Mouse (Mus musculus): ENCODE measurements around the gene Pnldc1. TPM values are rescaled to one million over a fixed set of nuclear protein-coding genes. Genes with fewer than 3 reads are reported as not detected.

Gene Pnldc1
- polyA plus RNA-seq, 1 experiment from 2014 or later = 1.0 TPM

DNA sequence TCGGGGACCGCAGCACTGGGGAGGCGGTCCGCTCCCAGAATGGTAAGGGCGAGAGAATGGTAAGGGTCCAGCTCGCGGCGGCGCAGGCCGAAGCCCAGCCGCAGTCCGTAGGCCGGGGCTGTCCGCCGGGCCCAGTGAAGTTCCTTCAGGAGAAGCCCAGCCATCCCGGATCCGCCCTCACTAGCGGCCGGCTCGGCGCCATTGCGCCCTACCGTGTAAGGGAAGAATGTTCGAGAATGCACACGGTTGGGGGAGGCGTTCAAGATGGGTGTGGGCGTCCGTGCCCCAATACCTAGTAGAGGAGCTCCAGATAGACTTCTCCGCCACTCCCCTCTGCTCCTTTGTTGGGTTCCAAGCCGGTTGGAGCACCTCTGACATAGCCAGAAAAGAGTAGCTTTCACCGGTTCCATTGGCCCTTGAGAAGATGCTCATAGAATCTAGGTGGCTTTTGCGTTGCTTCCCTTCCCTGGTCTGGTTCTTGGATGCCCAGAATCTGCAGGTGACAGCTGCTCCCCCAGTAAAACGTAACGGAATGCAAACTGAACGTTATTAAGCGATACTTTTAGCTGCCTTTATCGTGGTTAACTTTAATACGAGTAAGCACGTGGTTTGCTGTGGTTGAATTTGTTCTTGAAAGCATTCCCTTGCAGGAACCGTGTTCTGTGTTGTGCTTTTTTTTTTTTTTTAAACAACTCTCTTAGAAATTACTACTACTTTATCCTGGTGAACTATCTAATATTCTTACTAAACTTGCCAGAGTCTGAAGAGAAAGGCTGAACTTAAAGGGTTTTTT, 6.8 kb upstream of the Pnldc1 start:
- no peak for DNase-seq (ENCODE audit: low spot score)
- Histone ChIP-seq H3K9me3 (ENCODE audit: control insufficient read depth, low read length) (no peaks in the 10 kb centered on the region), H3K4me2 (replicated peaks; ENCODE audit: low read depth, low read length) (peak overlapping the region; percentile 55), H3K27ac (ENCODE audit: low read depth, low read length) (peak overlapping the region; percentile 78), H3K4me1 (replicated peaks; ENCODE audit: control insufficient read depth, insufficient read depth, low read length) (no peaks in the 10 kb centered on the region), H3K9ac (ENCODE audit: low read depth, low read length) (peak overlapping the region; percentile 93), H3K36me3 (ENCODE audit: control insufficient read depth, insufficient read depth, low read length) (peaks cover 11% of the 10 kb centered on the region), H3K27me3 (ENCODE audit: control insufficient read depth, insufficient read depth, low read length) (no peaks in the 10 kb centered on the region), H3K4me3 (ENCODE audit: low read depth, low read length) (peak overlapping the region; percentile 87)
- peak; percentile 79 for ATAC-seq (ENCODE audit: low FRiP score)
- 1% methylated on average over 40 of the region's 40 CpGs for WGBS

DNA sequence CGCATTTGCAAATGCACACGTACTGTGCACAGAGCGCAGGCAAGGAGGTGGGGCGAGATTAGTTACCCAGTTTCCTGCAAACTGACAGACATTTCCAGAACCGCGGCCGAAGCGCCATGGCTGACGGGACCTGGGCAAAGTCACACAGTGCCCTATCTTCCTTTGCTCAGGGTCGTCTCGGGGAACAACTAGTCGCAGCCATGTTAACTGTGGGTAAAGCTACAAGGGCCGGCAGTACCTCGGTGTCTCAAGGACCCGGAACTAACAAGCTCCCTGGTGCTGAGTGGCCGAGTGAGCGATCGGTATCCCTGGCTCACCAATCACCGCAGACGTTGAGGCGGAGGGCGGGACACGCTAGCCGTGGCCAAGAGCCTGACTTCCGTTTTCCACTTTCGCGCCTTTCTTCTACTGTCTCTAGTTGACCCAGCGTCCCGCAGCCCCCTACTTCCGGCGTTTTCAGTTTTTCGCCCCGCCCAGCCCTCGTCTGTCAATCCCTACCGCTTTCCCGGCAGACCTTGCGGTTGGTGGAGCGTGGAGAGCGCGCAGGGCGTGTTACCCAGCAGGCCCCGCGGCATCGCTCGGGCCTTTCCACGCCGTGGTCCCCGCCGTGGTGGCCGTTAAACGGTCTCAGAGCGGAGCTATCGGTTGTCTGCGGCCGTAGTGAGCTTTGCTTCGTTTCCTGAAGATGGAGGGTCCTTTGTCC, 6.0 kb upstream of the Pnldc1 start, which contains the start of gene Mrpl18:
Gene Mrpl18 (minus strand): TSS at position 465 of the 703 bp plus-strand sequence.
- Histone ChIP-seq H3K36me3 (ENCODE audit: control insufficient read depth, insufficient read depth, low read length) (peaks cover 8% of the 10 kb centered on the region), H3K4me2 (replicated peaks; ENCODE audit: low read depth, low read length) (peak within 1 kb of the TSS; percentile 83), H3K9me3 (ENCODE audit: control insufficient read depth, low read length) (no peaks in the 10 kb centered on the region), H3K27me3 (ENCODE audit: control insufficient read depth, insufficient read depth, low read length) (no peaks in the 10 kb centered on the region), H3K4me1 (replicated peaks; ENCODE audit: control insufficient read depth, insufficient read depth, low read length) (no peaks in the 10 kb centered on the region), H3K9ac (ENCODE audit: low read depth, low read length) (peak within 1 kb of the TSS; percentile 93), H3K27ac (ENCODE audit: low read depth, low read length) (peak within 1 kb of the TSS; percentile 78), H3K4me3 (ENCODE audit: low read depth, low read length) (peak within 1 kb of the TSS; percentile 87)
- ATAC-seq (ENCODE audit: low FRiP score) (peak; percentile 99), DNase-seq (ENCODE audit: low spot score) (peak; percentile 99)
- under 1% methylated on average over 56 of the region's 56 CpGs for WGBS

DNA sequence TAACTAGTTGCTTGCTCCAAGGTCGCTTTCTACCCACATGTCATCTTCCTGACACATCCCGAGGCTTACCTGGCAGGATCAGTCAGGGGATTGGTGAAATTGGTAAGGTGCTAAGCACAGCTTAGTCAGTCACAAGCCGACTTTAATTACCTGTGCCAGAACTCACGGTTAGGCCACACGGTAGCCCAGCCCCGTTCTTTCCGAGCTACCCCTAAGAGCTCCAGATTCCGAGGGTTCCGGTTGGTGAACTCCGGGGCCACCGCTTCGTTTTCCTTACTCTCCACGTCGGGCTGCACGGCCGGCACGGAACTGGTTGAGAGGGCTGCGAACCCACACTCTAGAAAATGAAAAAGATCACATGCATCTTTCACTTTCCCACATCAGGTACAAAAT, 5.5 kb upstream of the Pnldc1 start, which contains the start of gene Tcp1:
Gene Tcp1 (plus strand): TSS at position 214 of the 393 bp plus-strand sequence.
- Histone ChIP-seq H3K4me2 (replicated peaks; ENCODE audit: low read depth, low read length) (peak within 1 kb of the TSS; percentile 83), H3K36me3 (ENCODE audit: control insufficient read depth, insufficient read depth, low read length) (peaks cover 7% of the 10 kb centered on the region), H3K4me1 (replicated peaks; ENCODE audit: control insufficient read depth, insufficient read depth, low read length) (no peaks in the 10 kb centered on the region), H3K9ac (ENCODE audit: low read depth, low read length) (peak within 1 kb of the TSS; percentile 93), H3K27ac (ENCODE audit: low read depth, low read length) (peak within 1 kb of the TSS; percentile 78), H3K9me3 (ENCODE audit: control insufficient read depth, low read length) (no peaks in the 10 kb centered on the region), H3K4me3 (ENCODE audit: low read depth, low read length) (peak within 1 kb of the TSS; percentile 87), H3K27me3 (ENCODE audit: control insufficient read depth, insufficient read depth, low read length) (no peaks in the 10 kb centered on the region)
- ATAC-seq (ENCODE audit: low FRiP score) = peak; percentile 10
- DNase-seq (ENCODE audit: low spot score) = no peak
- WGBS = 2% methylated on average over 18 of the region's 18 CpGs

DNA sequence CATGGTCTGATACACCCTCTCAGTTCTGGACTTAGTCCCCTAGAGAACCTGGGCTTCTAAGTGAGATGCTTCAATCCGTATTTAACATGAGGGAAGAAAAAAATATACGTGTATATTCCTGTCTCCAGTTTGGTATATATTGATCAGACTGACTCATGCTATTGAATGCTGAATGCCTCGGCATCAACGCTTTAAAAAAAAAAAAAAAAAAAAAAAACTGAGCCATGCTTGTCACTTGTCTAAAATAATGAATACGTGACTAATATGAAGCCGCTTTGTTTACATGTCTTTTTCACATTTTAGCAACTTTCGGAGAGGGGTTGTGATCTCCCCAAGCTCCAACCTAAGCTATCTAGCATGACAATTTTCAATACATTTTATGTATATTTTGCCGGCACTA, 361 bp upstream of the Pnldc1 start:
- WGBS = 88% methylated on average over 8 of the region's 8 CpGs
- Histone ChIP-seq H3K36me3 (ENCODE audit: control insufficient read depth, insufficient read depth, low read length) (peaks cover 5% of the 10 kb centered on the region), H3K4me3 (ENCODE audit: low read depth, low read length) (no peak overlapping the region), H3K9ac (ENCODE audit: low read depth, low read length) (no peak overlapping the region), H3K4me1 (replicated peaks; ENCODE audit: control insufficient read depth, insufficient read depth, low read length) (no peaks in the 10 kb centered on the region), H3K27me3 (ENCODE audit: control insufficient read depth, insufficient read depth, low read length) (no peaks in the 10 kb centered on the region), H3K4me2 (replicated peaks; ENCODE audit: low read depth, low read length) (no peak overlapping the region), H3K9me3 (ENCODE audit: control insufficient read depth, low read length) (no peaks in the 10 kb centered on the region), H3K27ac (ENCODE audit: low read depth, low read length) (no peak overlapping the region)
- no peak for ATAC-seq (ENCODE audit: low FRiP score)
- DNase-seq (ENCODE audit: low spot score) = no peak

DNA sequence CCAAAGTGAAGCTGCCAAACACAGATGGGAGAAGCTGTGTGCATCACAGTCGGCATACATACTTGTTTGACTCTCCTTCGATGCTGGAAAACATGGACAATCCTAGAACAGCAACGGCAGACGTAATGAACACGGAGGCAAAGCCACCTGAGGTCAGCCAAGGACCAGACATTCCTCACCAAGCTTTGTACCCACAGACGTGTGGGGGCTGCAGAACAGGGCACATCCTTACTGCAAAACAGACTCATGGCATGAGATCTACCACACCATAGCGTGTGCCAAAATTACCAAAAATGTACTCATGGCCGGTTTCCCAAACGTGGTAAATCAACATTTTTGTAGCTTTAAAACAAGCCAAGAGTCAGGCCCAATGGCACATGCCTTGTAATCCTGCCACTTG, 3.6 kb downstream of the Pnldc1 start:
- Histone ChIP-seq H3K4me1 (replicated peaks; ENCODE audit: control insufficient read depth, insufficient read depth, low read length) (peaks cover 4% of the 10 kb centered on the region; the same call in 1 of the 2 replicates), H3K9ac (ENCODE audit: low read depth, low read length) (no peak overlapping the region), H3K27me3 (ENCODE audit: control insufficient read depth, insufficient read depth, low read length) (no peaks in the 10 kb centered on the region), H3K9me3 (ENCODE audit: control insufficient read depth, low read length) (no peaks in the 10 kb centered on the region), H3K4me3 (ENCODE audit: low read depth, low read length) (no peak overlapping the region), H3K4me2 (replicated peaks; ENCODE audit: low read depth, low read length) (no peak overlapping the region), H3K27ac (ENCODE audit: low read depth, low read length) (no peak overlapping the region), H3K36me3 (ENCODE audit: control insufficient read depth, insufficient read depth, low read length) (no peaks in the 10 kb centered on the region)
- no peak for ATAC-seq (ENCODE audit: low FRiP score)
- WGBS = 90% methylated on average over 9 of the region's 9 CpGs
- no peak for DNase-seq (ENCODE audit: low spot score)

DNA sequence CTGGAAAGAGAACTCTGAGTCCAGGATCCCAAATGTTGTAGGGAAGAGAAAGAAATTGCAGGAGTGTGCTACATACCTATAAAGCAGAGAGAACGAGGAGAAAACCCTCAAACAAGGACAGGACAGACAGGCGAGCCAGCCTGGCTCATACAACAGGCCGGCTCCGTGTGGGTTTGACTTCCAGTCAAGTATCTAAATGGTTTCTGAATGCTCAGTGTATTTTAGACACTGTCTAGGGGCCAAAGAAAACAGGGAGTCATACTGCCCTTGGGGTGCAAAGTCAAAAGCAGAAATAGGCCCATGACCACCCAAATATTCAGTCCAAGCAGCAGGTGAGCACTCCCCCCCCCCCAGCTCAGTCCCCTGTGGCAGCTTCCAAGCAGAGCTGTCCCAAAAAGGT, 4.2 kb downstream of the Pnldc1 start:
- Histone ChIP-seq H3K4me2 (replicated peaks; ENCODE audit: low read depth, low read length) (no peak overlapping the region), H3K4me3 (ENCODE audit: low read depth, low read length) (no peak overlapping the region), H3K27ac (ENCODE audit: low read depth, low read length) (no peak overlapping the region), H3K9me3 (ENCODE audit: control insufficient read depth, low read length) (no peaks in the 10 kb centered on the region), H3K9ac (ENCODE audit: low read depth, low read length) (no peak overlapping the region), H3K4me1 (replicated peaks; ENCODE audit: control insufficient read depth, insufficient read depth, low read length) (peaks cover 4% of the 10 kb centered on the region; the same call in 1 of the 2 replicates), H3K27me3 (ENCODE audit: control insufficient read depth, insufficient read depth, low read length) (no peaks in the 10 kb centered on the region), H3K36me3 (ENCODE audit: control insufficient read depth, insufficient read depth, low read length) (no peaks in the 10 kb centered on the region)
- 80% methylated on average over 4 of the region's 4 CpGs for WGBS
- ATAC-seq (ENCODE audit: low FRiP score) = no peak
- no peak for DNase-seq (ENCODE audit: low spot score)

DNA sequence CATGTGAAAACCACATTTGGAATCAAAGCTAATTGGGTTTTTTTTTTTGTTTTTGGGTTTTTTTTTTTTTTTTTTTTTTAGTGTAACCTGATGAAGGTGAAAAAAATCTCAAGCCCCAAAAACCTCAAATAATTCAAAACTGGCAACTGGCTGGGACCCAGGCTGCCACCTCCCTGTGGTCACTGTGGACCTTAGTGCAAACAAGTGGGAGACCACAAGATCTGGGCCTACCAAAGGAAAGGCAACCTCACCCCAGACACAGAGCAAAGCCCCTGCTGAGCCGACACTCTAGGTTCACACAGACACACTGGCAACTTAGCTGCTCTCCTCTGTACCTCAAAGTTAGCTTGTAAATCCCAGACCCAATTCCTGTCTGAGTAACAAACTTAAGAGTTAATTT, 5.7 kb downstream of the Pnldc1 start:
- 80% methylated on average over 1 of the region's 1 CpGs for WGBS
- peaks cover 4% of the 10 kb centered on the region; the same call in 1 of the 2 replicates for H3K4me1 ChIP-seq (replicated peaks; ENCODE audit: control insufficient read depth, insufficient read depth, low read length)
- no peaks in the 10 kb centered on the region for H3K9me3 ChIP-seq (ENCODE audit: control insufficient read depth, low read length)
- DNase-seq (ENCODE audit: low spot score) (no peak), ATAC-seq (ENCODE audit: low FRiP score) (no peak)
- no peak overlapping the region for H3K4me2 ChIP-seq (replicated peaks; ENCODE audit: low read depth, low read length)
- H3K27ac ChIP-seq (ENCODE audit: low read depth, low read length) = no peak overlapping the region
- H3K4me3 ChIP-seq (ENCODE audit: low read depth, low read length) = no peak overlapping the region
- no peaks in the 10 kb centered on the region for H3K27me3 ChIP-seq (ENCODE audit: control insufficient read depth, insufficient read depth, low read length)
- no peaks in the 10 kb centered on the region for H3K36me3 ChIP-seq (ENCODE audit: control insufficient read depth, insufficient read depth, low read length)
- H3K9ac ChIP-seq (ENCODE audit: low read depth, low read length) = no peak overlapping the region

DNA sequence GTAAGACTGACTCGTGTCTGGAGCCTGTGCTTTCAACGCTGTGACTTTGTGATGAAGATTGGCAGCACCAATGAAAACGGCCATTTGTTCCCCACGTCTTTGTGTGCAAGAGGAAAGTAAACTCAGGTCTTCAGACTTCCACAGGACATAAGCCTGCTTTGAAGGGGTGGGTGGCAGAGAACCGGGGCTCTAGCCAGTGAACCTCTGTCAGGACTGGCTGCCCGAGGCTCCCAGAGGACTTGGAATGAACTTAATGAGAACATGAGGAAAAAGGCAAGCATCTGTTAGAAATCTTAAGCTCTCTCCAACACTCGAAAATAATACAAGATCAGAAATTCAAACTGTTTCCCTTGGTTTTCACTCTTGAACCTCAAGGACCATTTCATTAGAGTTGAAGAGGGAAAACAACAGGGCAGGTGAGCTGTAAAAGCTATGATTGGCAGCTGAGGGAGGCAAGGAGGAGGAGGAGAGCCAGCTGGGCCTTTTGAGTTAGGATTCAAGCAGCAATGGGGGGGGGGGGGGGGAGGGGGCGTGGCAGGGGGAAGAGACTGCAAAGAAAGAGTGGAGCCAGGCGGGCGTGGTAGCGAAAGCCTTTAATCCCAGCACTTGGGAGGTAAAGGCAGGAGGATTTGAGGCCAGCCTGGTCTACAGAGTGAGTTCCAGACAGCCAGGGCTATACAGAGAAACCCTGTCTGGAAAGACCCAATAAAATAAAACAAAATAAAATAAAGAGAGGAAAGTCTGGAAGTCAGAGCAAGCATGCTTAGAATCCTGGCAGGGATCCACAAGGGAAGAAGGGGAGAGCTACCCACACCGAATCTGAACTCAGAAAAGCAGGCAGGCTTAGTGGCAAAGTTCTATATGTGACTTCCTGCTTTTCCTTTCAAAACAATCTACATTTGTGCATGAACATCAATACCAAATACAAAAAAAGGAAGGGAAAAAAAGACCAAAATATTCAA, 6.4 kb downstream of the Pnldc1 start:
- H3K4me1 ChIP-seq (replicated peaks; ENCODE audit: control insufficient read depth, insufficient read depth, low read length) = peaks cover 4% of the 10 kb centered on the region; the same call in 1 of the 2 replicates
- DNase-seq (ENCODE audit: low spot score) (no peak), ATAC-seq (ENCODE audit: low FRiP score) (peak; percentile 40; the same call in 1 of the 2 replicates)
- H3K36me3 ChIP-seq (ENCODE audit: control insufficient read depth, insufficient read depth, low read length) = no peaks in the 10 kb centered on the region
- no peak overlapping the region for H3K4me3 ChIP-seq (ENCODE audit: low read depth, low read length)
- no peak overlapping the region for H3K27ac ChIP-seq (ENCODE audit: low read depth, low read length)
- no peak overlapping the region for H3K9ac ChIP-seq (ENCODE audit: low read depth, low read length)
- no peaks in the 10 kb centered on the region for H3K27me3 ChIP-seq (ENCODE audit: control insufficient read depth, insufficient read depth, low read length)
- no peaks in the 10 kb centered on the region for H3K9me3 ChIP-seq (ENCODE audit: control insufficient read depth, low read length)
- 48% methylated on average over 11 of the region's 12 CpGs for WGBS
- H3K4me2 ChIP-seq (replicated peaks; ENCODE audit: low read depth, low read length) = no peak overlapping the region
